Mouse (Mus musculus) intestine, postnatal 0 days (tissue): ENCODE results near the gene Efcab9. TPM values are rescaled to one million over a fixed set of nuclear protein-coding genes. Genes with fewer than 3 reads are reported as not detected.

Source experiments
- ATAC-seq: fragments of 200-750 bp; cut with Nextera tagmentation; 2 replicates; pipeline ENCODE4 v1.8.0; 2017; ENCODE audit warnings: mild to moderate bottlenecking, moderate TSS enrichment, moderate library complexity
- H3K27ac ChIP-seq: fragments of 300-500 bp; sonication (generic); 2 replicates; pipeline ENCODE4 v1.5.1; 2014; ENCODE audit warnings: mild to moderate bottlenecking, low read depth, low read length, moderate library complexity
- H3K27me3 ChIP-seq: fragments of 300-500 bp; sonication (generic); replicated peaks from 2 replicates; pipeline ENCODE4 v1.6.1; 2014; ENCODE audit warnings: low read length, mixed read lengths; ENCODE audit not compliant: control insufficient read depth, insufficient read depth
- H3K36me3 ChIP-seq: fragments of 300-500 bp; sonication (generic); 2 replicates; pipeline ENCODE4 v1.6.1; 2014; ENCODE audit warnings: mild to moderate bottlenecking, moderate library complexity; ENCODE audit not compliant: control insufficient read depth, insufficient read depth
- H3K4me1 ChIP-seq: fragments of 300-500 bp; sonication (generic); replicated peaks from 2 replicates; pipeline ENCODE4 v1.6.1; 2014; ENCODE audit warnings: antibody characterized with exemption, low read length, mixed read lengths; ENCODE audit not compliant: control insufficient read depth, insufficient read depth
- H3K4me2 ChIP-seq: fragments of 300-500 bp; sonication (generic); replicated peaks from 2 replicates; pipeline ENCODE4 v1.6.1; 2014; ENCODE audit warnings: low read depth, mild to moderate bottlenecking, moderate library complexity
- H3K4me3 ChIP-seq: fragments of 300-500 bp; sonication (generic); 2 replicates; pipeline ENCODE4 v1.5.1; 2014; ENCODE audit warnings: low read depth, low read length
- H3K9ac ChIP-seq: fragments of 300-500 bp; sonication (generic); 2 replicates; pipeline ENCODE4 v1.6.1; 2014; ENCODE audit warnings: mild to moderate bottlenecking, low read depth, low read length
- H3K9me3 ChIP-seq: fragments of 300-500 bp; sonication (generic); 2 replicates; pipeline ENCODE4 v1.6.1; 2016; ENCODE audit warnings: mixed run types; ENCODE audit not compliant: control insufficient read depth
- CTCF ChIP-seq: sonication (generic); IDR thresholded peaks from 2 replicates; pipeline ENCODE4 v1.5.1; 2016; ENCODE audit warnings: low read depth, mild to moderate bottlenecking, control low read depth, antibody characterized with exemption, moderate library complexity
- WGBS: fragments of 180-500 bp; shearing (Covaris S2); extraction: QIAGEN DNeasy Blood & Tissue Kit; methylation state at CpG from one replicate; pipeline ENCODE4 v1.1.7; 2014; 5-methylcytosine and 5-hydroxymethylcytosine counted together
- polyA plus RNA-seq: library from polyadenylated mRNA; unstranded; fragments of >200 nt; fragmentation: Nextera tagmentation; extraction: Ambion mirVana; gene quantifications from 2 replicates; pipeline ENCODE4 v1.2.1, GENCODE M21; 2015

Efcab9 gene
- polyA plus RNA-seq, 1 experiment from 2014 or later, result 0.21 TPM

- ATAC-seq, result no peak
- Histone ChIP-seq H3K4me1 (no peaks in the 10 kb centered on the region), H3K27me3 (no peaks in the 10 kb centered on the region), H3K9me3 (no peaks in the 10 kb centered on the region), H3K4me3 (no peak overlapping the region), H3K4me2 (no peak overlapping the region), H3K27ac (no peak overlapping the region), H3K36me3 (peaks cover 3% of the 10 kb centered on the region; the same call in 1 of the 2 replicates), H3K9ac (no peak overlapping the region)
- TF ChIP-seq CTCF, result no peak
- 80% methylated on average over 10 of the region's 10 CpGs for WGBS
These were observed 15.6 kb upstream of the Efcab9 start for GRCm38 (mm10) chr11:32547391-32547947.

DNA sequence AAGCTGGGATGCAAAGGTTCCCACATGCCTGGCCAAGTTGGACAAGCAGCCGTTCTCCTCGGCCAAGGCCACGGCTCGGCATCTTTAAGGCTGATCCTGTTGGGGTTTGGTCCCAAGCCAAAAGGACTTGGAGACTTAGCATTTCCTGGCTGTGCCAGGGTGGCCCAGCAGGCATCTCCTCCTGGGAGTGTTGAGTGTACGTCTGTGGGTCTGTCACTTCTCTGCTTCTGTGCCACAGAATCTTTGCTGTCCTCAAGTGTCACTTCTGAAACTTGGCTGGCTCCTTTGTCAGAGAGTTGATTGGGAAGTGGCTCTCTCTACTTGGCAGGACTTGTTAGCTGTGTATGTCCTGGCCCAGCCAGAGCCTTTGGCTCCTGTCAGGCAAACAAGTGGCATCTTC lies 14.6 kb upstream of the Efcab9 start:
- H3K27me3 ChIP-seq, result no peaks in the 10 kb centered on the region
- no peak for ATAC-seq
- no peak overlapping the region for H3K4me2 ChIP-seq
- peaks cover 3% of the 10 kb centered on the region; the same call in 1 of the 2 replicates for H3K36me3 ChIP-seq
- H3K4me1 ChIP-seq, result no peaks in the 10 kb centered on the region
- H3K4me3 ChIP-seq, result no peak overlapping the region
- 59% methylated on average over 5 of the region's 5 CpGs for whole genome bisulfite sequencing
- no peak overlapping the region for H3K9ac ChIP-seq
- no peak overlapping the region for H3K27ac ChIP-seq
- no peak for TF ChIP-seq CTCF
- no peaks in the 10 kb centered on the region for H3K9me3 ChIP-seq

- H3K27ac ChIP-seq, result no peak overlapping the region
- H3K4me1 ChIP-seq, result no peaks in the 10 kb centered on the region
- H3K4me2 ChIP-seq, result no peak overlapping the region
- H3K9ac ChIP-seq, result no peak overlapping the region
- no peak overlapping the region for H3K4me3 ChIP-seq
- H3K27me3 ChIP-seq, result no peaks in the 10 kb centered on the region
- no peaks in the 10 kb centered on the region for H3K9me3 ChIP-seq
- peaks cover 3% of the 10 kb centered on the region; the same call in 1 of the 2 replicates for H3K36me3 ChIP-seq
- 87% methylated on average over 12 of the region's 12 CpGs for WGBS
- ATAC-seq, result no peak
- TF ChIP-seq CTCF, result no peak
These were observed 13.7 kb upstream of the Efcab9 start for GRCm38 (mm10) chr11:32545605-32546004.

DNA sequence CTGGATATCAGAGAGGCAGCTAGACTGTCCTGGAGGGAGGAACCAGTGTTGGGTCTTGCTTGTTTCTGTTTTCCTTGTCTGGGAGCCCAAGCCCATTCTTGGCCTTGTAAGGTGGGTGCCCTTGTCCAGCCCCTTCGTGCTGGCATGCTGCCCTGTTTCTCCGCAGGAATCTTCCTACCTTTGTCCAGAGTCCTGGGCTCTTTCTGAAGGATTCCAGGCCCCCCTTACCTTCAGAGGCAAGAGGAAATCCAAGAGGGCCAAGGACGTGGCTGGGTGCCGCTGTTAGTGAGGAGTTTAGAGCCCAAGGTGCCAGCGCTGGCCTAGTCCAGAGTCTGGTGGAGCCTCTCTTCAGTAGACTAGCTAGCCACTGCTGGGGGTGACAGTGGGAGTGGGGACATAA lies 12.6 kb upstream of the Efcab9 start:
- H3K9me3 ChIP-seq, result no peaks in the 10 kb centered on the region
- H3K36me3 ChIP-seq, result peaks cover 3% of the 10 kb centered on the region; the same call in 1 of the 2 replicates
- no peaks in the 10 kb centered on the region for H3K4me1 ChIP-seq
- no peak overlapping the region for H3K9ac ChIP-seq
- no peak overlapping the region for H3K4me2 ChIP-seq
- H3K4me3 ChIP-seq, result no peak overlapping the region
- no peak overlapping the region for H3K27ac ChIP-seq
- WGBS, result 87% methylated on average over 5 of the region's 5 CpGs
- no peaks in the 10 kb centered on the region for H3K27me3 ChIP-seq
- no peak for TF ChIP-seq CTCF
- no peak for ATAC-seq

DNA sequence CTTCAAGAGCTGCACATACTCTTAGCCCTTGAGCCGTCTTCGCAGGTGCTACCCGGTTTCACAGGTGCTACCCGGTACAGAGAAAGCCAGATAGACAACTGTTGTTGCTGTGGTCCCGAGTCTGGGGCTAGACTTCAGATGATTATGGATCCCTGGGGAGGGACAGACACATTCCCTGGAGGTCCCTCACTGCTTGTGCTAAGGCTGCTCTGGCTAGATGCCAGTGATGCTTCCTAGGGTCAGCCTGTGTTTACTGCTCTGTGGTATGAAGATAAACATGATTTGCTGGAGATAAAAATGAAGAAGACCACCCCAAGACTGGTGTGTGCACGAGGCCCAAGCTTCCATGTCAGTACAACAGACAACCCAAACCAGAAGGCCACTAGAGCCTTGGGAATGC lies 12.2 kb upstream of the Efcab9 start:
- H3K4me1 ChIP-seq, result no peaks in the 10 kb centered on the region
- H3K9ac ChIP-seq, result no peak overlapping the region
- ATAC-seq, result no peak
- H3K27ac ChIP-seq, result no peak overlapping the region
- H3K27me3 ChIP-seq, result no peaks in the 10 kb centered on the region
- H3K9me3 ChIP-seq, result no peaks in the 10 kb centered on the region
- WGBS, result 80% methylated on average over 6 of the region's 6 CpGs
- H3K4me2 ChIP-seq, result no peak overlapping the region
- peaks cover 3% of the 10 kb centered on the region; the same call in 1 of the 2 replicates for H3K36me3 ChIP-seq
- no peak for TF ChIP-seq CTCF
- no peak overlapping the region for H3K4me3 ChIP-seq

GRCm38 (mm10) chr11:32542687-32543411 lies 11.0 kb upstream of the Efcab9 start:
- no peak overlapping the region for H3K4me2 ChIP-seq
- H3K36me3 ChIP-seq, result peaks cover 3% of the 10 kb centered on the region; the same call in 1 of the 2 replicates
- 0 out of 2 replicates have a peak overlapping the region, but pooled peaks have one; percentile 9 for H3K27ac ChIP-seq
- no peak for TF ChIP-seq CTCF
- H3K4me3 ChIP-seq, result no peak overlapping the region
- H3K9ac ChIP-seq, result no peak overlapping the region
- no peaks in the 10 kb centered on the region for H3K27me3 ChIP-seq
- no peaks in the 10 kb centered on the region for H3K9me3 ChIP-seq
- 51% methylated on average over 2 of the region's 3 CpGs for WGBS
- no peaks in the 10 kb centered on the region for H3K4me1 ChIP-seq
- no peak for ATAC-seq
